Mouse (Mus musculus): ENCODE measurements at regions not wholly inside any gene's neighbourhood (a gene's known extent, or its start where the extent isn't known, plus 50 kb on each side); places are given as distances from the start of the nearest gene placed in this dataset.
A peak's percentile ranks its signal among the peaks of the same experiment; 100 is the strongest.

GRCm38 (mm10) chr13:107485400-107486017 lies 463.6 kb upstream of the Kif2a start:
- Histone ChIP-seq H3K27me3 (replicated peaks) (no peaks in the 10 kb centered on the region), H3K4me3 (no peak overlapping the region), H3K9me3 (no peaks in the 10 kb centered on the region), H3K27ac (peak overlapping the region; percentile 9; the same call in 1 of the 2 replicates), H3K4me1 (peaks cover 16% of the 10 kb centered on the region), H3K36me3 (replicated peaks) (no peaks in the 10 kb centered on the region), H3K4me2 (no peak overlapping the region), H3K9ac (no peak overlapping the region)
- 79% methylated on average over 4 of the region's 4 CpGs for WGBS
- no peak for ATAC-seq (replicated peaks)

DNA sequence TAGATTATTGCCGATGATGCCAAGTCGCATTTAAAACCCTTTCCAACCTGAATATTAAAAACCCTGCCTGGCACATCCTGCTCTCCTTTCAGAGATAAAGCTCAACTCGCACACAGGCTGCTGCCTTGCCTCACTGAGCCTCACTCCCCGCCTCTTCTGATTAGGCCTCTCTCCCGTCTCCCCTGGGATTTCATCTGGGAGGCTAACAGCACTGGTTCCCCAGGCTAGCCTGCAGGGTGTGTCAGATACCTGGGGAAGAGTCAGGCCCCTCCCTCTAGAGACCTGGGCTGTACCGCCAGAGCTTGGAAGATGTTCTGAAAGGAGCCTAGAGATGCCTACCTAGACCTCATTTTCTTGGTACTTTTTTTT lies 462.7 kb upstream of the Kif2a start:
- peak; percentile 51; the same call in 1 of the 2 replicates for ATAC-seq (replicated peaks)
- H3K4me3 ChIP-seq = no peak overlapping the region
- no peaks in the 10 kb centered on the region for H3K36me3 ChIP-seq (replicated peaks)
- no peaks in the 10 kb centered on the region for H3K27me3 ChIP-seq (replicated peaks)
- peak overlapping the region; percentile 31; the same call in 1 of the 2 replicates for H3K27ac ChIP-seq
- H3K9me3 ChIP-seq = no peaks in the 10 kb centered on the region
- no peak overlapping the region for H3K9ac ChIP-seq
- peaks cover 16% of the 10 kb centered on the region for H3K4me1 ChIP-seq
- no peak overlapping the region for H3K4me2 ChIP-seq
- 25% methylated on average over 6 of the region's 6 CpGs for WGBS

GRCm38 (mm10) chr13:107483967-107484629 lies 462.2 kb upstream of the Kif2a start:
- H3K9me3 ChIP-seq = no peaks in the 10 kb centered on the region
- H3K27me3 ChIP-seq (replicated peaks) = no peaks in the 10 kb centered on the region
- peak overlapping the region; percentile 8; the same call in 1 of the 2 replicates for H3K9ac ChIP-seq
- no peak overlapping the region for H3K4me2 ChIP-seq
- peak overlapping the region; percentile 31; the same call in 1 of the 2 replicates for H3K27ac ChIP-seq
- peak; percentile 80 for ATAC-seq (replicated peaks)
- peaks cover 16% of the 10 kb centered on the region for H3K4me1 ChIP-seq
- H3K36me3 ChIP-seq (replicated peaks) = no peaks in the 10 kb centered on the region
- 20% methylated on average over 12 of the region's 12 CpGs for whole genome bisulfite sequencing
- no peak overlapping the region for H3K4me3 ChIP-seq

DNA sequence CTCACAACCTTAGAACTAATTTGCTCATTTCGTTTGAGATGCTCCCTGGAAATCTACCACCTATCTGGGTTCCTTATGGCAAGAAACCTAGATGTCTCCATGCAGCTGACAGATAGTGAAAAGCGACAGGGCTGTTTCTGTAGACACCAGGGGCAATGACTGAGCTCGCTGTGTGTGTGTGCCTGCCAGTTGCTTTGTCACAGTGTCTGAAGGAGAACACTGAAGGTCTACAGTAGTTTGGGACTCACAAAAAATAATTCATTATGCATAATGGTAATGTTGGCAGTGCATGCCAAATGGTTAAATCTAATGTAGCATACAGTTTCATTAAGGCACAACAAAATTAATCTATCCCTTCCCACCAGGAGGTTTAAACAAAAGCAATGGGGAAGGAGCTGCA lies 453.2 kb upstream of the Kif2a start:
- WGBS = 71% methylated on average over 3 of the region's 3 CpGs
- H3K4me1 ChIP-seq = peaks cover 10% of the 10 kb centered on the region
- no peak overlapping the region for H3K27ac ChIP-seq
- H3K9me3 ChIP-seq = no peaks in the 10 kb centered on the region
- H3K4me2 ChIP-seq = no peak overlapping the region
- no peak overlapping the region for H3K4me3 ChIP-seq
- no peaks in the 10 kb centered on the region for H3K36me3 ChIP-seq (replicated peaks)
- ATAC-seq (replicated peaks) = no peak
- no peaks in the 10 kb centered on the region for H3K27me3 ChIP-seq (replicated peaks)
- no peak overlapping the region for H3K9ac ChIP-seq

- 2% methylated on average over 13 of the region's 13 CpGs for WGBS
- peaks cover 19% of the 10 kb centered on the region for H3K4me1 ChIP-seq
Observed at GRCm38 (mm10) chr13:107469491-107470276, 447.8 kb upstream of the Kif2a start.

GRCm38 (mm10) chr13:107462791-107463190 lies 440.9 kb upstream of the Kif2a start:
- Histone ChIP-seq H3K4me2 (no peak overlapping the region), H3K27ac (no peak overlapping the region), H3K4me1 (peaks cover 9% of the 10 kb centered on the region), H3K36me3 (replicated peaks) (no peaks in the 10 kb centered on the region), H3K9me3 (no peaks in the 10 kb centered on the region), H3K4me3 (no peak overlapping the region), H3K9ac (no peak overlapping the region), H3K27me3 (replicated peaks) (no peaks in the 10 kb centered on the region)
- ATAC-seq (replicated peaks) = no peak
- 92% methylated on average over 7 of the region's 7 CpGs for WGBS

More at GRCm38 (mm10) chr13:107469491-107470276, 447.8 kb upstream of the Kif2a start:
- H3K27me3 ChIP-seq (replicated peaks) = no peaks in the 10 kb centered on the region
- H3K4me3 ChIP-seq = peak overlapping the region; percentile 14
- H3K36me3 ChIP-seq (replicated peaks) = no peaks in the 10 kb centered on the region
- H3K27ac ChIP-seq = peak overlapping the region; percentile 31; the same call in 1 of the 2 replicates
- H3K9ac ChIP-seq = peak overlapping the region; percentile 9; the same call in 1 of the 2 replicates
- peak; percentile 60 for ATAC-seq (replicated peaks)
- H3K9me3 ChIP-seq = no peaks in the 10 kb centered on the region
- peak overlapping the region; percentile 49 for H3K4me2 ChIP-seq

- Histone ChIP-seq H3K4me2 (peak overlapping the region; percentile 24; the same call in 1 of the 2 replicates), H3K9me3 (no peaks in the 10 kb centered on the region), H3K27me3 (replicated peaks) (no peaks in the 10 kb centered on the region), H3K4me3 (no peak overlapping the region), H3K4me1 (peaks cover 9% of the 10 kb centered on the region), H3K9ac (no peak overlapping the region), H3K27ac (peak overlapping the region; percentile 16), H3K36me3 (replicated peaks) (no peaks in the 10 kb centered on the region)
- ATAC-seq (replicated peaks) = peak; percentile 95
- 17% methylated on average over 16 of the region's 16 CpGs for WGBS
Observed at GRCm38 (mm10) chr13:107461048-107461912, 439.4 kb upstream of the Kif2a start.

- no peak overlapping the region for H3K9ac ChIP-seq
- 87% methylated on average over 4 of the region's 4 CpGs for WGBS
- no peak for ATAC-seq (replicated peaks)
- H3K27me3 ChIP-seq (replicated peaks) = no peaks in the 10 kb centered on the region
- H3K9me3 ChIP-seq = no peaks in the 10 kb centered on the region
- H3K4me2 ChIP-seq = no peak overlapping the region
- H3K27ac ChIP-seq = no peak overlapping the region
- peaks cover 9% of the 10 kb centered on the region for H3K4me1 ChIP-seq
- H3K4me3 ChIP-seq = no peak overlapping the region
- no peaks in the 10 kb centered on the region for H3K36me3 ChIP-seq (replicated peaks)
Observed at GRCm38 (mm10) chr13:107458730-107459129, 436.8 kb upstream of the Kif2a start.

- WGBS = 85% methylated on average over 10 of the region's 10 CpGs
Observed at GRCm38 (mm10) chr13:107457270-107457669, 435.3 kb upstream of the Kif2a start.

DNA sequence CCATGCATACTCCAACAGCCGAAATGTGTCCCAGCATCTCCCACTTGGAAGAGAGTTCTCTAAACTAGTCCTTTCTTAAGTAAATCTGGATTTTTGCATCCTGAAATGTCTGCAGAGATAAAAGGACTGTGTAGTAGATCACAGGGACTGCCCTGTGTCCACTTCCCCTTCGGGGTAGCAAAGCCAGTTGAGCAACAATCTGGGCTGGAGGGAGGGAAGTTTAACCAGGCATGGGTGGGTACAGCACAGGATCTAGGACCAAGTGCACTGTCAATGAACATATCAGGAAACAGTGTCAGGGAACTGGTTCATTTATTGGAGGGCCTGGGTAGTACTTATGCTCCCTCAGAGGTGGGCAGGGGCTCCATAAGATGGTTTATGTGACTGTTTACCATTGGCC lies 434.5 kb upstream of the Kif2a start:
- peaks cover 3% of the 10 kb centered on the region for H3K4me1 ChIP-seq
- no peak overlapping the region for H3K9ac ChIP-seq
- no peak overlapping the region for H3K4me3 ChIP-seq
- ATAC-seq (replicated peaks) = no peak
- WGBS = 86% methylated on average over 2 of the region's 2 CpGs
- H3K27ac ChIP-seq = no peak overlapping the region
- H3K36me3 ChIP-seq (replicated peaks) = no peaks in the 10 kb centered on the region
- H3K4me2 ChIP-seq = no peak overlapping the region
- no peaks in the 10 kb centered on the region for H3K27me3 ChIP-seq (replicated peaks)
- no peaks in the 10 kb centered on the region for H3K9me3 ChIP-seq

More at GRCm38 (mm10) chr13:107457270-107457669, 435.3 kb upstream of the Kif2a start:
- Histone ChIP-seq H3K4me3 (no peak overlapping the region), H3K9me3 (no peaks in the 10 kb centered on the region), H3K36me3 (replicated peaks) (no peaks in the 10 kb centered on the region), H3K27ac (no peak overlapping the region), H3K9ac (no peak overlapping the region), H3K4me1 (peaks cover 9% of the 10 kb centered on the region), H3K27me3 (replicated peaks) (no peaks in the 10 kb centered on the region), H3K4me2 (no peak overlapping the region)
- no peak for ATAC-seq (replicated peaks)

DNA sequence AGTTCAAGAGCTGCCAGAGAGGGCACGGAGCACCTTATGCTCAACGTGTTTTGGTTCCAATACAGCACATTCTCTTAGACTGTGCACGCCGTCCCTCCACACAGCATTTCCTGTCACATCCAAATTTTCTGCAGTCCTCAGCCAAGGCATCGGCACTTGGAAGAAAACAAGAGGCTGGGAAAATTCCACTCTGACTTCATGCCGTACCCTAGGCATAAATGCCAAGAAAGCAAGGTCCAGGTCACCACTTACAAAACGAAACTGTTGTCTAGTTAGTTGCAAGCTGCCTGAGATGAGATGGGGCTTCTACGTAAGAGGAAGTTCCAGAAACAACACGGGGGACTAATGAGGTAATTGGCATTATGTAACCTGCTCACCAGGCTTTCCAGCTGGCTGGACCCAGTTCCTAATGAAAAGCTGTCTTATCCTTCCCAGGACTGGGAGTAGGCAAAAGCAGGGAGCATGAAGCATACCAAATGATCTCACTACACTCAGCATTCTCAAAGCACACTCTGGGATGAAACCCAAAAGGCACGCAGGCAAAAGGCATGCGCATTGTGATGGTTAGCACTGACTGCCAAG lies 427.8 kb upstream of the Kif2a start:
- no peak overlapping the region for H3K9ac ChIP-seq
- ATAC-seq (replicated peaks) = peak; percentile 62
- WGBS = 73% methylated on average over 11 of the region's 11 CpGs
- no peaks in the 10 kb centered on the region for H3K4me1 ChIP-seq
- no peak overlapping the region for H3K4me2 ChIP-seq
- no peak overlapping the region for H3K4me3 ChIP-seq
- no peak overlapping the region for H3K27ac ChIP-seq
- H3K9me3 ChIP-seq = no peaks in the 10 kb centered on the region
- H3K27me3 ChIP-seq (replicated peaks) = no peaks in the 10 kb centered on the region
- no peaks in the 10 kb centered on the region for H3K36me3 ChIP-seq (replicated peaks)
